Mouse (Mus musculus) kidney, adult 2 months (tissue): ENCODE data around the gene Gm20696.

ENCODE experiments used
- CTCF ChIP-seq: fragments of 200-500 bp; conservative IDR thresholded peaks from 2 replicates; pipeline ENCODE4 v1.5.1; 2011; ENCODE audit warnings: low read depth, mild to moderate bottlenecking, control low read depth, low read length, moderate library complexity, mixed read lengths; ENCODE audit not compliant: insufficient read depth, insufficient read length
- POLR2A ChIP-seq: fragments of 200-500 bp; IDR thresholded peaks from one replicate; pipeline ENCODE4 v1.6.1; 2011; ENCODE audit warnings: low read depth, low read length, control low read depth

DNA sequence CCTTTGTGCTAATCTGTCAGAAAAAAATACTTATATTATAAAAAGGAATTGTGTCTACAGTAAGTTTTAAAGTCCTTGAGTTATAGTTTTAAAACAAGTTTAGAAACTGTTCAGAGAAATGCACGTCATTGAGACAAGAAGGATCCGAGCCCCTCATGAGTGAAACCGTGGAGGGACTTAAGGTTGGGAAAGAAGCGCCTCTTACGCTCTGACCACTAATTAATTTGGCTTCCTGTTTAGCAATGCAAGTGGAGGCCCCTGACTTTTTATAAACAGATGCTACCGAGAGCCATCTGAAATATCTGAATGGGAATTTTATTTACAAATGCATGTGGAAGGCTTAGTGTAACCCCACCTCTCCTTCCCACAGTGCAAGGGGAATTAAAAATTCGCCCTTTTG lies 41.3 kb downstream of the Gm20696 start:
- no peak for TF ChIP-seq CTCF
- no peak for TF ChIP-seq POLR2A
